Mouse (Mus musculus) left cerebral cortex, postnatal 10 days (tissue): Measurements from ENCODE around the gene Wiz. TPM values are rescaled to one million over a fixed set of nuclear protein-coding genes. Genes with fewer than 3 reads are reported as not detected.

ENCODE experiments used
- DNase-seq, 2 experiments: peaks; one replicate each; pipeline ENCODE4 v3.0.0; 2021 to 2022; ENCODE audit warnings: low spot score in 2 of 2, mixed read lengths in 1 of 2; ENCODE audit errors: extremely low spot score in 1 of 2
- intact Hi-C: fragments of 180-260 bp; cut with DNase I; formaldehyde crosslinking; loops from one replicate; pipeline ENCODE4 v1.15.1; 2025
- total RNA-seq, 2 experiments: library from RNA; stranded (reverse); gene quantifications; 2 replicates each; pipeline ENCODE4 v1.2.3; 2021

Gene Wiz
- 10 to 100 TPM; 91.6 to 99.3 TPM for total RNA-seq

- DNase-seq: peak; percentile 91 to 97
- intact Hi-C loops: loop anchor here (5.0 kb wide), 1 partner anchor 108 kb away; no protein-coding TSS in a partner anchor
These were observed at the start of gene Wiz for GRCm38 (mm10) chr17:32389101-32389659. Gene Wiz, minus strand, starts transcription at chr17:32389439.

DNA sequence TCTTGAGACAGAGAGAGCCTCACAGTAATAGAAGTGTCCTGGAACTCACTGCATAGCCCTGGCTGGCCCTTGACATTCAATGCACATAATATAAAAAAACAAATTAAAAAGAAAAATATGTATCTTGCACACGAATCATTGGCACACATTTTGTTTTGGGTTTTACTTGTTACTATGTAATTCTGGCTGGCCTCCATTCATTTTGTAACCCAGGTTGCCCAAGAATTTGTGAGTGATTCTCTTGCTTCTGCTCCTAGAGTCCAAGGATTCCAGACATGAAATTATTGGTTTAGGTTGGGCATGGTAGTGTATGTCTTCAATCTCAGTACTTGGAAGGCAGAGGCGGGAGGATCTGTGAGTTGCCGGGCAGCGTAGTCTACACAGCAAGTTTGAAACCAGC lies 47.9 kb upstream of the Wiz start:
- intact Hi-C loops: no loop called here
- no peak for DNase-seq

- DNase-seq: no peak
- intact Hi-C loops: no loop called here
These were observed 45.9 kb upstream of the Wiz start for GRCm38 (mm10) chr17:32435151-32435550.

GRCm38 (mm10) chr17:32434324-32434723 lies 45.1 kb upstream of the Wiz start:
- intact Hi-C loops: loop anchor here (5.0 kb wide), 1 partner anchor 87 kb away; no protein-coding TSS in a partner anchor
- DNase-seq: no peak

DNA sequence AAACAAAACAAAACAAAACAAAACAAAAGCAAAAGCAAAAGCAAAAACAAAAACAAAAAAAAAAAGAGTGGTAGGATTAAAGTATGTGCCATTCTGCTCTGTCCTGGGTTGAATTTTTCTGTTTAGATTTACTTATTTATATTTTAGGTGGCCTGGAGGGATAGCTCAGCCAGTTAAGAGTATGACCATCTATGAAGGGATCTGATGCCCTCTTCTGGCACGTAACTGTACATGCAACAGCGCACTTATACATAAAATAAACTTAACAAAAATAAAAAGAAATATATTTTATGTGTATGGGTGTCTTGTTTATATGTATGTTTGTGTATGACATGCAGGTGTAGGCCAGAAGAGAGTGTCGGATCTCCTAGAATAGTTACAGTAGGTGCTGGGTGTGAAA lies 42.7 kb upstream of the Wiz start:
- no peak for DNase-seq
- intact Hi-C loops: loop anchor here (5.0 kb wide), 1 partner anchor 85 kb away; no protein-coding TSS in a partner anchor

- intact Hi-C loops: no loop called here
These were observed 37.4 kb upstream of the Wiz start for GRCm38 (mm10) chr17:32426610-32427009.

GRCm38 (mm10) chr17:32424034-32424433 lies 34.8 kb upstream of the Wiz start, which contains the start of gene Pglyrp2:
Gene Pglyrp2, minus strand, starts transcription at chr17:32424167.
- no peak for DNase-seq
- intact Hi-C loops: no loop called here

More at GRCm38 (mm10) chr17:32426610-32427009, 37.4 kb upstream of the Wiz start:
- no peak for DNase-seq

DNA sequence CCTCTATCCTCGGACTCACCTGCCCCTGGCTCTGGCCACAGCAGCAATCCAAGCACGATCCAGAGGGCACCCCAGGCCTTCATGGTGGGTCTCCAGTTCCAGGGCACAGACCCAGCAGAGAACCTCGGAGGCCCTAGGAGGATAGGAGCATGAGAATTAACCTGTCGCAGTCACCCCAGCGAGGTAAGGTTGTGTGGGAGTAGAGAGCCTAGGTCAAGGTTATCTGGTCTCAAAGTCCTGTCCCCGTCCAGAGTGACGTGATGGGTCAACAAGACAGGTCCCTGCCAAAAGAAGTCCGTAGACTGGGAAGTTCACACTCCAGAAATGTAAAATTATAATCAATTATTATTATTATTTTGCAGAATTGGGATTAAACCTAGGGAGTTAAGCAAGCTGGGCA lies 31.5 kb upstream of the Wiz start:
- DNase-seq: no peak
- intact Hi-C loops: no loop called here

DNA sequence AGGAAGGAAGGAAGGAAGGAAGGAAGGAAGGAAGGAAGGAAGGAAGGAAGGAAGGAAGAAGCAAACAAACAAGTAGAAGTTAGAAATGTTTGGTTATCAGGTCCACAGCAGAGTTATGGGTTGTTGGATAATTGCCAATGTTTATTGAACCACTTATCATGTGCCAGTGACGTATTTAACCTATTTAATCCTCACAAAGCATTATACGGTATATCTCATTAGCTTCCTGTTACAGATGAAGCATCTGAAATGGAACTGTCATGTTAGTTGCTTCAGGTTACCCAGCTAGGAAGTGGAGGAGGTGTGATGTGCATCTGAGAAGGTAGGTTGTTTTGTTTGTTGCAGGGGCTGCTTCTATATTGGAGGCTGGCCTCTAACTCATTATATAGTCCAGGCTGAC lies 30.8 kb upstream of the Wiz start:
- intact Hi-C loops: no loop called here
- no peak for DNase-seq

DNA sequence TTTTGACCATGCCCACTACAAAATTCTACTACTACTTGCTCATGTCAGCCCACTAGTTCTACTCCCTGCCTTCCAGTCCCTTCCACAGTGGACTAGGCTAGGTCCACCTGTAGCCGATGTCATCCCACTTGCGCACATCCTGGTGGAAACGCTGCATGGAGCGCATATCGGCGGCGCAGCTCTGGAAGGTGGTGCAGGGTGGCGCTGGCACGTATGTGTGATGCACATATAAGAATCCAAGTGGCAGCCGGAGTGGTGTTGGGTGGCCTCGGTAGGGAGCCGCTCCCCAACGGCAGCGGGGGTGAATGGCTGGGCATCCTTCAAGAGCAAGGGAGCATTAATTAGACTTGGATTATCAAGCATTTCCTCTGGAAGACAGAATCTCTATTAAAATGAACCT lies 27.5 kb upstream of the Wiz start:
- no peak for DNase-seq
- intact Hi-C loops: no loop called here

GRCm38 (mm10) chr17:32415417-32416020 lies 26.3 kb upstream of the Wiz start:
- no peak for DNase-seq
- intact Hi-C loops: no loop called here

GRCm38 (mm10) chr17:32411898-32412297 lies 22.7 kb upstream of the Wiz start:
- intact Hi-C loops: no loop called here
- DNase-seq: no peak

- DNase-seq: no peak
- intact Hi-C loops: no loop called here
These were observed 14.2 kb upstream of the Wiz start, which contains the start of gene Rasal3 for GRCm38 (mm10) chr17:32403417-32403816. Gene Rasal3, minus strand, starts transcription at chr17:32403583.

DNA sequence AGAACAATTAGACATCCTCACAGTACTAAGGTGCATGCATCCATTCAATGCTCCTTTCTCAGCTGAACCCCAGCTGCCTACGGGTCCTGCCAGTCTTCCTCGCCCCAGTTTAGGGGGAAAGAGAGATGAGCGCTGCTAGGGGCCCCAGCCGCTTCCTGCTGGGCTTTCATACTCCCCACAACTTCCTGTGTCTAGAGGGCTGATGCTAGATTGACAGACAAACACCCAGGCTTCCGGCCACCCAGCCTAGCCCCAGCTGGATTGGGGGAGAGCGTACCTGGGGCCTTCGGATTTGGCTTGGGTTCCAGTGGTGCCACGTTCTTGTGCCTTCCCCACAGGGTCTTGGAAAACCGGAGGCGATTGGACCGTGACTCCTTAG lies 13.5 kb upstream of the Wiz start:
- intact Hi-C loops: no loop called here
- no peak for DNase-seq

DNA sequence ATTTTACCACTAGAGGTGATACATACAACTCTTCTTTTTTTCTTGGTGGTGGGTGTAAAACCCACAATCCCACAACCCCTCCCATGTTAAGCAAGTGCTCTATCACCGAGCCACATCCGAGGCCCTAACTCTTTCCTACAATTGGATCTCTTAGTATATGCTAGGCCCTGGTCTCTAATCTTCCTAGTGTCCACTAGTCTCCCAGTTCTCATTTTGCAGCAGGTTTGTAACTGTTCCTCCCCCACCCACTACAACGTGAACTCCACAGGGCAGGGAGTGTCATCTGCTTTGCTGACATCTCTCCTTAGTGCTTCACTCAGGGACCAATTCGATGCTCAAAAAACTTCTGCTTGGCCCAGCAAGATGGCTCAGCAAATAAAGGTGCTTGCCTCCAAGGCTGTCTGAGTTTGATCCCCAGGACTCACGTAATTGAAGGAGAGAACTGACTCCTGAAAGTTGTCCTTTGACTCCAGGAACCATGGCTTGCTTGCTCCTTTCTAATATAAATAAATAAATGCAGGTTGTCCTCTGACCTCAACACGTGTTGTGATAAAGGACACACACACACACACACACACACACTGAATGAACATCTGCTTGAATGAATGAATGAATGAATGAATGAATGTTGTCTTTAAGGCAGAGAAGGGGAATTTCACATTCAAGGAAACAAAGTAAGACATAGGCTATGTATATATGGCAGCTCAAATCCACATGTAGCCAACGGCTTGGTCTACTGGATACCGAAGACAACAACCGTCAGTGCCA lies 13.0 kb upstream of the Wiz start:
- no peak for DNase-seq
- intact Hi-C loops: no loop called here

DNA sequence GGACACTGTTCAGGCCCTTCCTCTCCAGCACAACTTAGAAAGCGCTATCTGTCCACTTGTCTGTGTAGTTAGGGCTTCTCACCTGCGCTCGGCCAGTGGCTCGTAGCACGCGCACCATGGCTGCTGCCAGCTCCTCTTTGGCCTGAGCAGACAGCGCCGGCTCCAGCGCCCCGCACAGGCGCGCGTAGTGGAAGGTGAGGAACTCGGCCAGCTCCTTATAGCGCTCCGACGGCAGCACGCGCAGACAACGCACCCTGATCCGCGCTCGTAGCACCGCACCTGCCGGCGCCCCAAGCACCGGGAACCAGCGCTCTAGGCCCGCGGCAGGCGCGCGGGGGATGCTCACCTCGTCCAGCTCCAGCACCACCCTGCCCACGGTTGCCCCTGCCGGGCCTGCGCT lies 7.0 kb upstream of the Wiz start:
- intact Hi-C loops: no loop called here
- no peak for DNase-seq

- DNase-seq: no peak
- intact Hi-C loops: no loop called here
These were observed 4.7 kb upstream of the Wiz start for GRCm38 (mm10) chr17:32393944-32394343.

GRCm38 (mm10) chr17:32388370-32389100 lies 704 bp downstream of the Wiz start:
- DNase-seq: no peak
- intact Hi-C loops: loop anchor here (5.0 kb wide), 1 partner anchor 109 kb away; no protein-coding TSS in a partner anchor

- intact Hi-C loops: loop anchor here (5.0 kb wide), 1 partner anchor 109 kb away; no protein-coding TSS in a partner anchor
- no peak for DNase-seq
These were observed 1.3 kb downstream of the Wiz start for GRCm38 (mm10) chr17:32387986-32388369.
